Mouse (Mus musculus): ENCODE results near the gene Crtc1. TPM values are rescaled to one million over a fixed set of nuclear protein-coding genes. Genes with fewer than 3 reads are reported as not detected.
A peak's percentile ranks its signal among the peaks of the same experiment; 100 is the strongest.

Gene Crtc1
- polyA plus RNA-seq (2012; rRNA removed) = 18.7 and 20.4 TPM in 2 replicates

- Histone ChIP-seq H3K4me1 (ENCODE audit: control insufficient read depth, insufficient read depth, low read length) (peaks cover 4% of the 10 kb centered on the region; the same call in 1 of the 2 replicates), H3K4me3 (replicated peaks; ENCODE audit: extremely low read depth, low read depth, low read length) (peak within 1 kb of the TSS; percentile 88)
- under 1% methylated on average over 68 of the region's 70 CpGs for WGBS
- DNase-seq = peak; percentile 96
- TF ChIP-seq POLR2A (IDR thresholded peaks at IDR 0.05; ENCODE audit: borderline replicate concordance, extremely low read depth, low read depth, low read length) (peak; percentile 59; the same call in 1 of the 2 replicates), CTCF (IDR thresholded peaks at IDR 0.05; ENCODE audit: insufficient read depth, low read length) (no peak)
These were observed at the start of gene Crtc1 for GRCm38 (mm10) chr8:70439055-70439847. TSS of gene Crtc1 (minus strand) at chr8:70439579.

DNA sequence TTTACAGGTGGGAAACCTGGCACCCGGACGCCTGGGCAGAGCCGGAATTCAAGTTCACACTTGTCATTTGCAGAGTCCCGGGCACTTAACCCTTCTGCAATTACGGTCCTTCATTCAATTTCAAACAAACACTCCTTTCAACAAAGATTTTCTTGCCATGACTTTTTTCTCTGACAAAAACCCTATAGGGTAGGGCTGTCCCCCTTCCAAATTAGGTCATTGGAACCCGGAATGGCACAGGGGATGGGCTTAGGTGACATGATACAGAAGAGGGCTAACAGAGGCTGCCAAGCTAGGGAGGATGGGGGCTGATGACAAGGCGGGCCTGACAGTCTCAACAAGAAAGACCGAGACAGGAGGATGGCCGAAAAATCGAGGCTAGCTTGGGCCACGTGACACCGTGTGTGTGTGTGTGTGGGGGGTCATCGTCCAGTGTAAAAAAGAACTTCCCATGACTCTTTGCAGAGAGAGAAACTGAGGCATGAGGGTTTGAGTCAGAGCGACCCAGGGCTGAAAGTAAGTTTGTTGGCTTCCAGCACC, 49.6 kb upstream of the Crtc1 start:
- no peak for DNase-seq
- WGBS = 6% methylated on average over 14 of the region's 14 CpGs
- H3K4me3 ChIP-seq (replicated peaks; ENCODE audit: extremely low read depth, low read depth, low read length) = no peak overlapping the region
- H3K4me1 ChIP-seq (ENCODE audit: control insufficient read depth, insufficient read depth, low read length) = peaks cover 16% of the 10 kb centered on the region
- TF ChIP-seq POLR2A (IDR thresholded peaks at IDR 0.05; ENCODE audit: borderline replicate concordance, extremely low read depth, low read depth, low read length) (no peak), CTCF (IDR thresholded peaks at IDR 0.05; ENCODE audit: insufficient read depth, low read length) (no peak)

DNA sequence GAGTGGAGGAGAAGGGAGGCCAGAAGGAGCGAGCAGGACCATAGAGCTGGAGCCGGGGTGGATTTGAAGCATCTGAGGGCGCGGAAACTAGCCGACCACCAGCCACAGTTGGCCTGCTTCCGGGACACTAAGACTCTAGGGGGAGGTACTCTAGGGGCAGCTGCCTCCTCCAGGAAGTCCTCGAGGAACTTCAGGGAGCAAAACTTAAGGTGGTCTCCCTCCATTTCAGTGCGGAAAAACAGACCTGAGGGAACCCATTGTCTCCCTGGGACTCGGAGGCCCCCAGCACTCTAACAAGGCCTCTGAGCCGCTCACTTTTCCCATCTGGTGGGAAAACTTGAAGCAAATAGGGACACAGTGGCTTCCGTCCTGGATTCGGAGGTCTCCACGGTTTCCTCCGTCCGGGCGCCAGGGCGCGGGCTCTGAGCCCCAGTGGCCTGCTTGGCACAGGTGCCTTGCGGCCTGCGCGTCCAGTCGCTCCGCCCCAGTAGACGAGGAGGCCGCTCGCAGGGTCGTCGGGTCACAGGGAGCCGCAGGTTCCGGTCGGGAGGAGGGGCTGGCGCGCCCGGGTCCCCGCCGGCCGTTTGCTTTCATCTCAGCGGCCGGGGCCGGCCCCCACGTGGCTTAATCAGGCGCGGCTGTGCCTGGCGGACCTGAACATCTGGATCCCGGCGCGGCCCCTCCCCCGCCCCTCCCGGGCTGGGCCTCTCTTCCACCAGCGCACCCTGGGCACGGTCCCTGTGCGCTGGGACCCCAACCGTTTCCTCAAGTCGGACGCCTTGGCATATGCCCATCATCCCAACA, 48.8 kb upstream of the Crtc1 start:
- peaks cover 13% of the 10 kb centered on the region for H3K4me1 ChIP-seq (ENCODE audit: control insufficient read depth, insufficient read depth, low read length)
- no peak for TF ChIP-seq CTCF (IDR thresholded peaks at IDR 0.05; ENCODE audit: insufficient read depth, low read length)
- no peak for TF ChIP-seq POLR2A (IDR thresholded peaks at IDR 0.05; ENCODE audit: borderline replicate concordance, extremely low read depth, low read depth, low read length)
- 6% methylated on average over 54 of the region's 55 CpGs for WGBS
- H3K4me3 ChIP-seq (replicated peaks; ENCODE audit: extremely low read depth, low read depth, low read length) = no peak overlapping the region
- DNase-seq = peak; percentile 63

DNA sequence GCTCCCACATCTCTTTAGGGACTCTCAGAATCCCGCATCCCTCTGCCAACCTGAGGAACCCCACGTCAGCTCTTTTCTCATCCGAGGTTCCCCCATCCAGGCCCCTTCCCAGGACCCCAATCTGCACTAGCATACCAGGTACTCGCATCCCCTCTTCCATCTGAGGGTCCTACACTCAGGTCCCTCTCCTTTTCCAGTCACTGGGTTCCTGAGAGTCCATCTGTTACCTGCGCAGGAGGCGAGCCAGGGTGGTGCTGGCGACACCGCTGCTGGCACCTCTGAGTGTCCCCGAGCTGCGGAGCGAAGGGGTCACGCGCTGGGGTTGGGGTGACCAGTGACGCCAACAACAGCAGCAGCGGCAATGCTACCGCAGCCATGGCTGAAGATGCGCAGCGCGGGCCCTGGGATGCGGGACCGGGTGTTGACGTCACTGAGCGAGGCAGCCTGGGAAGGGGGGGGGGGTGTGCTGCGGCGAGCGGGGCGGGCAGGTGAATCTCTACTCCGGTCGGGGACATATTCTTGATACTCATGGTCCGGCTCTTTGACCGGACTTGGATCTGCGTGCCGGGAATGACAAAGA, 47.7 kb upstream of the Crtc1 start, which contains the start of gene Tmem59l:
TSS of gene Tmem59l (minus strand) at position 418 of the 580 bp plus-strand sequence.
- DNase-seq = no peak
- 20% methylated on average over 33 of the region's 33 CpGs for WGBS
- H3K4me1 ChIP-seq (ENCODE audit: control insufficient read depth, insufficient read depth, low read length) = peaks cover 13% of the 10 kb centered on the region
- TF ChIP-seq CTCF (IDR thresholded peaks at IDR 0.05; ENCODE audit: insufficient read depth, low read length) (no peak), POLR2A (IDR thresholded peaks at IDR 0.05; ENCODE audit: borderline replicate concordance, extremely low read depth, low read depth, low read length) (no peak)
- no peak within 1 kb of the TSS for H3K4me3 ChIP-seq (replicated peaks; ENCODE audit: extremely low read depth, low read depth, low read length)

- 59% methylated on average over 7 of the region's 7 CpGs for WGBS
- Histone ChIP-seq H3K4me3 (replicated peaks; ENCODE audit: extremely low read depth, low read depth, low read length) (no peak overlapping the region), H3K4me1 (ENCODE audit: control insufficient read depth, insufficient read depth, low read length) (peaks cover 13% of the 10 kb centered on the region)
- DNase-seq = no peak
- TF ChIP-seq CTCF (IDR thresholded peaks at IDR 0.05; ENCODE audit: insufficient read depth, low read length) (no peak), POLR2A (IDR thresholded peaks at IDR 0.05; ENCODE audit: borderline replicate concordance, extremely low read depth, low read depth, low read length) (no peak)
These were observed 46.9 kb upstream of the Crtc1 start for GRCm38 (mm10) chr8:70486191-70486681.

GRCm38 (mm10) chr8:70482943-70483342, 43.6 kb upstream of the Crtc1 start:
- H3K4me3 ChIP-seq (replicated peaks; ENCODE audit: extremely low read depth, low read depth, low read length) = no peak overlapping the region
- 55% methylated on average over 2 of the region's 2 CpGs for WGBS
- peaks cover 2% of the 10 kb centered on the region for H3K4me1 ChIP-seq (ENCODE audit: control insufficient read depth, insufficient read depth, low read length)
- DNase-seq = no peak
- TF ChIP-seq CTCF (IDR thresholded peaks at IDR 0.05; ENCODE audit: insufficient read depth, low read length) = no peak
- no peak for TF ChIP-seq POLR2A (IDR thresholded peaks at IDR 0.05; ENCODE audit: borderline replicate concordance, extremely low read depth, low read depth, low read length)

DNA sequence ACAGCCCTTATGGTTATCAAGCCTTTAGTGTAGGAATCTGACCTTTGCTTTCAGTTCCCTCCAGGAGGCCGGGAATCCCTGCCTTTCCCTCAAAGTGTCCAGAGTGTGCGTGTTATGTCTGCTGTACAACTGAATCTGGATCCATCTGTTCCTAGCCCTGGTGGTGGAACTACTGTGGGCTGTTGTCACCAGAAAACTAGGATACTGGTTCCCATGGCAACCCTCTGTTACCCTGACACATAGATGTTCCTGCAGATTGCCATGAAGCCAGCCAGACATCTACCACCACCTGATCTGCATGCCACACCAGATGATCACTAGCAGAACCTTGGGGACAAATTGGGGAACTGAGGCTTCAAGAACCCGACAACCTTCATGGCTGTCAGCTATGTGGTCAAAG, 42.5 kb upstream of the Crtc1 start:
- H3K4me3 ChIP-seq (replicated peaks; ENCODE audit: extremely low read depth, low read depth, low read length) = no peak overlapping the region
- WGBS = 79% methylated on average over 3 of the region's 3 CpGs
- TF ChIP-seq CTCF (IDR thresholded peaks at IDR 0.05; ENCODE audit: insufficient read depth, low read length) (no peak), POLR2A (IDR thresholded peaks at IDR 0.05; ENCODE audit: borderline replicate concordance, extremely low read depth, low read depth, low read length) (no peak)
- H3K4me1 ChIP-seq (ENCODE audit: control insufficient read depth, insufficient read depth, low read length) = no peaks in the 10 kb centered on the region
- no peak for DNase-seq

- H3K4me3 ChIP-seq (replicated peaks; ENCODE audit: extremely low read depth, low read depth, low read length) = peak overlapping the region; percentile 62
- H3K4me1 ChIP-seq (ENCODE audit: control insufficient read depth, insufficient read depth, low read length) = peaks cover 2% of the 10 kb centered on the region; the same call in 1 of the 2 replicates
- 7% methylated on average over 21 of the region's 21 CpGs for WGBS
- DNase-seq = no peak
- TF ChIP-seq CTCF (IDR thresholded peaks at IDR 0.05; ENCODE audit: insufficient read depth, low read length) (no peak), POLR2A (IDR thresholded peaks at IDR 0.05; ENCODE audit: borderline replicate concordance, extremely low read depth, low read depth, low read length) (no peak)
These were observed 38.0 kb upstream of the Crtc1 start for GRCm38 (mm10) chr8:70477269-70477982.
